Mouse (Mus musculus) intestine, postnatal 0 days (tissue): ENCODE measurements around the gene Nme4. TPM values are rescaled to one million over a fixed set of nuclear protein-coding genes. Genes with fewer than 3 reads are reported as not detected.

Experiments
- ATAC-seq: fragments of 200-750 bp; cut with Nextera tagmentation; 2 replicates; pipeline ENCODE4 v1.8.0; 2017; ENCODE audit warnings: mild to moderate bottlenecking, moderate TSS enrichment, moderate library complexity
- H3K27ac ChIP-seq: fragments of 300-500 bp; sonication (generic); 2 replicates; pipeline ENCODE4 v1.5.1; 2014; ENCODE audit warnings: mild to moderate bottlenecking, low read depth, low read length, moderate library complexity
- H3K27me3 ChIP-seq: fragments of 300-500 bp; sonication (generic); replicated peaks from 2 replicates; pipeline ENCODE4 v1.6.1; 2014; ENCODE audit warnings: low read length, mixed read lengths; ENCODE audit not compliant: control insufficient read depth, insufficient read depth
- H3K36me3 ChIP-seq: fragments of 300-500 bp; sonication (generic); 2 replicates; pipeline ENCODE4 v1.6.1; 2014; ENCODE audit warnings: mild to moderate bottlenecking, moderate library complexity; ENCODE audit not compliant: control insufficient read depth, insufficient read depth
- H3K4me1 ChIP-seq: fragments of 300-500 bp; sonication (generic); replicated peaks from 2 replicates; pipeline ENCODE4 v1.6.1; 2014; ENCODE audit warnings: antibody characterized with exemption, low read length, mixed read lengths; ENCODE audit not compliant: control insufficient read depth, insufficient read depth
- H3K4me2 ChIP-seq: fragments of 300-500 bp; sonication (generic); replicated peaks from 2 replicates; pipeline ENCODE4 v1.6.1; 2014; ENCODE audit warnings: low read depth, mild to moderate bottlenecking, moderate library complexity
- H3K4me3 ChIP-seq: fragments of 300-500 bp; sonication (generic); 2 replicates; pipeline ENCODE4 v1.5.1; 2014; ENCODE audit warnings: low read depth, low read length
- H3K9ac ChIP-seq: fragments of 300-500 bp; sonication (generic); 2 replicates; pipeline ENCODE4 v1.6.1; 2014; ENCODE audit warnings: mild to moderate bottlenecking, low read depth, low read length
- H3K9me3 ChIP-seq: fragments of 300-500 bp; sonication (generic); 2 replicates; pipeline ENCODE4 v1.6.1; 2016; ENCODE audit warnings: mixed run types; ENCODE audit not compliant: control insufficient read depth
- CTCF ChIP-seq: sonication (generic); IDR thresholded peaks from 2 replicates; pipeline ENCODE4 v1.5.1; 2016; ENCODE audit warnings: low read depth, mild to moderate bottlenecking, control low read depth, antibody characterized with exemption, moderate library complexity
- WGBS: fragments of 180-500 bp; shearing (Covaris S2); extraction: QIAGEN DNeasy Blood & Tissue Kit; methylation state at CpG from one replicate; pipeline ENCODE4 v1.1.7; 2014; 5-methylcytosine and 5-hydroxymethylcytosine counted together
- polyA plus RNA-seq: library from polyadenylated mRNA; unstranded; fragments of >200 nt; fragmentation: Nextera tagmentation; extraction: Ambion mirVana; gene quantifications from 2 replicates; pipeline ENCODE4 v1.2.1, GENCODE M21; 2015

Nme4 gene
- polyA plus RNA-seq, 1 experiment from 2014 or later = 20.4 TPM

DNA sequence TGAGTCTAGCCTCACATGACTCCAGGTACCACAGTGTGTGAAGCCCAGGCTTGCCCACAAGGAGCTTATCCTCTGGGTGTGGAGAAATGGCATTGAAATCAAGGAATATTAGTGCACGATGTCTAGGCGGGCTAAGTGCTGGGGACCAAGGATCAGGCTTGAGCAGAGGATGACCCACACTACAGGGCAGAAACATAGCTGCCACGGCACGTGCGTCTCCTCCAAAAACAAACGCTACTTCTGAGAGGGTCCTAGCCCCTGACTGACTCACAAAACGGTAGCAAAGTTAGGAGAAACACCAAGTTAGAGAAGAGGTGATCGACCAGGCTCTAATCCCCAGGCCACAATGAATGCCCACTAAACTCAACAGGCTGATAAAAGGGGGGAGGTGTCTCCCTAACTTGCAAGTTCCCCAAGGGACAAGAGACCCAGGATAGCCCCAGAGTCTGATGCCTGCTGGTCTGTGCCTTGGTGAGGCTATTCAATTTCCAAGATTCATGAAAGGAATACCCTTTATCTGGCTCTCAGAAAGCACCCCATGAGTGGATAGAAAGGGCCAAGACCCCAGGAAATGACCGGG, 781 bp downstream of the Nme4 start:
- H3K9ac ChIP-seq = peak overlapping the region; percentile 62; the same call in 1 of the 2 replicates
- TF ChIP-seq CTCF = no peak
- H3K4me1 ChIP-seq = no peaks in the 10 kb centered on the region
- peak overlapping the region; percentile 87 for H3K4me2 ChIP-seq
- no peak for ATAC-seq
- WGBS = 36% methylated on average over 9 of the region's 9 CpGs
- H3K36me3 ChIP-seq = peaks cover 4% of the 10 kb centered on the region; the same call in 1 of the 2 replicates
- no peaks in the 10 kb centered on the region for H3K27me3 ChIP-seq
- H3K9me3 ChIP-seq = no peaks in the 10 kb centered on the region
- no peak overlapping the region for H3K27ac ChIP-seq
- H3K4me3 ChIP-seq = peak overlapping the region; percentile 53

DNA sequence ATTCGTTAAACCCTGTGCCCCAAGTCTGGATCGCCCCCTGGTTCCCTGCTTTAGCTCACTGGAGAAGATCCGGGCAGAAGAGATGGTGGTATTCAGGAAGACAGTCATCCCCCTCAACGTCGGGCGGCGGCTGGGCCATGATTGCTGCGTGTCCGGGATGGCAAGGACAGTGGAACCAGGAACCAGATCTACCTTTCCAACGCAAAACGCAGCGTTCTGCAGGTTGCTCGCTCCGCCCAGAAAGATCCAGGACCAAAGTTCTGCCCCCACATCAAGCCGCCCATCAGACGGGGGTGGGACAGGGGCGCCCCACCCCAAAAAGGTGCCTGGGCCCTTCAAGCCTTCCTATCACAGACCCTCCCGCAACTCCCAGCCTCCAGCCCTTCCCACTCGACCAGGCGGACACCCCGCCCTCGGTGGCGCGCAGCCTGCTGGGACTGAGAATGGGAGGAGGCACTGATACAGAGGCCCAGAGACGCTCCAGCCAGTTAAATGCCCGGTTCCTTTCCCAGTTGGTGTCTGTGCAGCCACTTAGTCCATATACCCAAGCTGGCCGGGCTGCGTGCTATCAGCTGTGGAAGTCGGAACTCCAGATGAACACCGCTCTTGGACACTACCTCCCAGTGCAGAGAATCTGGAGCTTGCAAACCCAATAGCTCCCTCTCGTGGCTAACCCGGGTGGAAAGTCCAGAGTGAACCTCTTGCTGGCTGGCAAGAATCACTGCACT, 5.3 kb downstream of the Nme4 start, which contains the start of gene Decr2:
Gene Decr2 (minus strand): TSS at position 433 of the 728 bp plus-strand sequence.
- WGBS = under 1% methylated on average over 32 of the region's 32 CpGs
- peak; percentile 95 for ATAC-seq
- peak within 1 kb of the TSS; percentile 47 for H3K9ac ChIP-seq

GRCm38 (mm10) chr17:26087059-26087564, 8.3 kb downstream of the Nme4 start:
- H3K4me1 ChIP-seq = no peaks in the 10 kb centered on the region
- H3K27ac ChIP-seq = no peak overlapping the region
- no peak overlapping the region for H3K9ac ChIP-seq
- 90% methylated on average over 9 of the region's 9 CpGs for WGBS
- no peak for ATAC-seq
- no peaks in the 10 kb centered on the region for H3K9me3 ChIP-seq
- H3K27me3 ChIP-seq = no peaks in the 10 kb centered on the region
- no peak for TF ChIP-seq CTCF
- peaks cover 19% of the 10 kb centered on the region for H3K36me3 ChIP-seq
- no peak overlapping the region for H3K4me3 ChIP-seq
- no peak overlapping the region for H3K4me2 ChIP-seq

More for the DNA sequence above, 5.3 kb downstream of the Nme4 start, which contains the start of gene Decr2:
- peak within 1 kb of the TSS; percentile 57 for H3K4me3 ChIP-seq
- H3K27ac ChIP-seq = peak within 1 kb of the TSS; percentile 79
- H3K36me3 ChIP-seq = peaks cover 5% of the 10 kb centered on the region; the same call in 1 of the 2 replicates
- no peaks in the 10 kb centered on the region for H3K27me3 ChIP-seq
- H3K4me1 ChIP-seq = no peaks in the 10 kb centered on the region
- no peaks in the 10 kb centered on the region for H3K9me3 ChIP-seq
- peak; percentile 96 for TF ChIP-seq CTCF
- H3K4me2 ChIP-seq = peak within 1 kb of the TSS; percentile 84

DNA sequence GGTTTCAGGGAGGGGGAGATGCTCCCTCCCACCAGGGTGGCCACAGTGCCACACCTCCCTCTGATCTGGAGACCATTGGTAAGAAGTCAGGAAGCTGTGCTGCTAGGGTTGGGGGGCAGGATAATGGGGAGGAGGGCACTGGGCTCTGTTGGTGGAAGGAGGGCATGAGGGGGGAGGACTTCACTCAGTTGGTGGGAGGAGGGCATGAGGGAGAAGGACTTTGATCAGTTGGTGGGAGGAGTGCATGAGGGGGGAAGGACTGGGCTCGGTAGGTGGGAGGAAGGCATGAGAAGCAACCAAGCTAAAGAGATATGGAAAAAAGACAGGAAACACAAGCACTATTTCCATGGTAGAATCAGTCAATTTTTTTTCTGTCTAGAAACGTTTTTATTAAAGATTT, 14.5 kb downstream of the Nme4 start:
- WGBS = 15% methylated on average over 2 of the region's 2 CpGs
- no peaks in the 10 kb centered on the region for H3K4me1 ChIP-seq
- no peak for ATAC-seq

DNA sequence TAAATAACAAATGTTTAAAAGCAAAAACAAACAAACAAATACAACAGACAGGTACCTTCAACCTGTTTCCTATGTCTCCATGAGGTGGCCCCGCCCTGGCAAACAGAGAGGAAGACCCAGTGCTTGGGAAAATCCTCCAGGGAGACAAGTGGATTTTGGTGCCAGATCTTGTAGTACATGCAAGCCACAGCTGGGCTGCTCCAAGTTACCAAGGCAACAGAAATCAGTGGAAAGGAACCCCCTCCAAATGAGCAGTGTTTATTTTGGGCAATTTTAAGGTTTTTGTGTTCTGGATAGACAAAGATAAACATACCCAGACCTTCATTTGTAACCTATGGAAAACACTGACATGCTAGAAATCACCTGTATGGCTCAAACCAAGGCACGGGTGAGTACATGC, 16.6 kb downstream of the Nme4 start:
- no peak for ATAC-seq

More for the DNA sequence above, 14.5 kb downstream of the Nme4 start:
- no peak overlapping the region for H3K4me2 ChIP-seq
- no peak overlapping the region for H3K9ac ChIP-seq
- TF ChIP-seq CTCF = no peak
- no peaks in the 10 kb centered on the region for H3K27me3 ChIP-seq
- H3K4me3 ChIP-seq = no peak overlapping the region
- H3K27ac ChIP-seq = no peak overlapping the region
- H3K36me3 ChIP-seq = peaks cover 19% of the 10 kb centered on the region
- H3K9me3 ChIP-seq = no peaks in the 10 kb centered on the region

DNA sequence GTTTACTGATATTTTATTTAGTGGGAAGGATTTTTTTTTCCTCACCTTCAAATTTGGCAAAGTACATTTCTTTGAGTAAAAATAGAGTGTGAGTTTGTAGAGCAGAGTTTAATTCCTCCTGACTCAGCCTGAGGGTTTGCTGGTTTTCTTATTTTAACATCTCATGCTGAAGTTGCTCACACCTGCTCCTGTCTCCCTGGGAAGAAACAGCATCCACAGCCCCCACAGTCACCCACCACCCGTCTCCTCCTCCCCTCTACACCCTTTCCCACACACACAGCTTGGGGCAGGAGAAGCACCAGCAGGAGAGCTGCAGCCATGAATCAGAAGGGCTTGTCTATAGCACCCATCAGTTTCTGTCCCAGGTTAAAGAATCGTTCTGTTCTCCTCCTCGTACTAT, 20.2 kb downstream of the Nme4 start:
- Histone ChIP-seq H3K4me1 (no peaks in the 10 kb centered on the region), H3K9me3 (no peaks in the 10 kb centered on the region), H3K27me3 (no peaks in the 10 kb centered on the region), H3K36me3 (no peaks in the 10 kb centered on the region), H3K4me3 (no peak overlapping the region), H3K4me2 (no peak overlapping the region), H3K9ac (no peak overlapping the region), H3K27ac (no peak overlapping the region)
- 72% methylated on average over 3 of the region's 3 CpGs for WGBS
- TF ChIP-seq CTCF = no peak
- ATAC-seq = no peak

More for the DNA sequence above, 16.6 kb downstream of the Nme4 start:
- H3K36me3 ChIP-seq = peaks cover 12% of the 10 kb centered on the region
- H3K4me3 ChIP-seq = no peak overlapping the region
- H3K9me3 ChIP-seq = no peaks in the 10 kb centered on the region
- H3K27me3 ChIP-seq = no peaks in the 10 kb centered on the region
- H3K9ac ChIP-seq = no peak overlapping the region
- no peak overlapping the region for H3K27ac ChIP-seq
- H3K4me2 ChIP-seq = no peak overlapping the region
- H3K4me1 ChIP-seq = no peaks in the 10 kb centered on the region
- no peak for TF ChIP-seq CTCF
- WGBS = 66% methylated on average over 2 of the region's 2 CpGs
